Mouse (Mus musculus) stomach, postnatal 0 days (tissue): ENCODE measurements at regions not wholly inside any gene's neighbourhood (a gene's known extent, or its start where the extent isn't known, plus 50 kb on each side); places are given as distances from the start of the nearest gene placed in this dataset.

Experiments used
- CTCF ChIP-seq: IDR thresholded peaks from 2 replicates; pipeline ENCODE4 v1.5.1; 2016; ENCODE audit warnings: antibody characterized with exemption, low read depth, mild to moderate bottlenecking, moderate library complexity
- EP300 ChIP-seq: optimal IDR thresholded peaks from 2 replicates; pipeline ENCODE3; 2016; ENCODE audit warnings: antibody characterized with exemption

DNA sequence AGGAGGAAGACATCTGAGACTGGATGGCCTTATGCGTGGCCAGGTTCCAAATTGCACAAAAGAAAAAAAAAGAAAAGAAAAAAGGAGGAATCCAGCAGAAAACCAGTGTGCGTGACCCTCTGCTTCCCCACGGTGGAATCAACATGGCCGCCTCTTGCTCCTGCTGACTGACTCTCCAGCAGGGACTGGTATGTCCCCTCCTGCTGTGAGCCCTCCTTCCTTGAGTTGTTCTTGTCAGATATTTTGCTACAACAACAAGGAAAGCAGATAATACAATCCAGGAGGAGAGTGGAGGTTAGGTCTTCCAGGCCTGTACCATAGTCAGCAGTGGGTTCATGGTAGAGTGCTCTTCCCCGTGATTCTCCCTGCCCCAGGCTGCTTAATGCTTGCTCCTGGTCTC, 168.8 kb downstream of the Kif26a start:
- TF ChIP-seq EP300: no peak
- no peak for TF ChIP-seq CTCF
